Mouse (Mus musculus) testis, adult 2 months (tissue): ENCODE data around the gene Gstm1. TPM values are rescaled to one million over a fixed set of nuclear protein-coding genes. Genes with fewer than 3 reads are reported as not detected.
"Not testable (repeated sequence)": the region's sequence is repeated elsewhere in the genome, so short reads cannot be mapped to it uniquely, and the experiment has no call there.

ENCODE experiments used
- H3K27ac ChIP-seq: fragments of 200-500 bp; 2 replicates; pipeline ENCODE4 v1.5.1; 2012; ENCODE audit warnings: low read depth, low read length; ENCODE audit not compliant: control insufficient read depth, insufficient read depth
- H3K27me3 ChIP-seq: fragments of 200-500 bp; 2 replicates; pipeline ENCODE4 v1.6.1; 2012; ENCODE audit warnings: mild to moderate bottlenecking, low read length, moderate library complexity; ENCODE audit not compliant: control insufficient read depth, insufficient read depth
- H3K36me3 ChIP-seq: fragments of 200-500 bp; 2 replicates; pipeline ENCODE4 v1.6.1; 2012; ENCODE audit warnings: mild to moderate bottlenecking, low read length; ENCODE audit not compliant: control insufficient read depth, insufficient read depth
- H3K4me1 ChIP-seq: fragments of 200-500 bp; 2 replicates; pipeline ENCODE4 v1.6.1; 2012; ENCODE audit warnings: low read length; ENCODE audit not compliant: control insufficient read depth, insufficient read depth
- H3K4me3 ChIP-seq: fragments of 200-500 bp; 2 replicates; pipeline ENCODE4 v1.5.1; 2012; ENCODE audit warnings: low read depth, mild to moderate bottlenecking, low read length, moderate library complexity, mixed read lengths; ENCODE audit not compliant: control insufficient read depth
- CTCF ChIP-seq: fragments of 200-500 bp; IDR thresholded peaks from 2 replicates; pipeline ENCODE4 v1.5.1; 2012; ENCODE audit warnings: low read depth, mild to moderate bottlenecking, inconsistent platforms, low read length, moderate library complexity; ENCODE audit not compliant: control insufficient read depth, insufficient read depth, insufficient replicate concordance
- POLR2A ChIP-seq: fragments of 200-500 bp; IDR thresholded peaks from 2 replicates; pipeline ENCODE4 v1.6.1; 2012; ENCODE audit warnings: low read depth, mild to moderate bottlenecking, inconsistent platforms, low read length, moderate library complexity; ENCODE audit not compliant: control insufficient read depth
- polyA plus RNA-seq: library from polyadenylated mRNA; depleted of rRNA; stranded (reverse); fragments of >200 nt; gene quantifications from 2 replicates; pipeline ENCODE4 v1.2.3, GENCODE M21; 2012

Gene Gstm1
- polyA plus RNA-seq, 1 experiment = 702 TPM

DNA sequence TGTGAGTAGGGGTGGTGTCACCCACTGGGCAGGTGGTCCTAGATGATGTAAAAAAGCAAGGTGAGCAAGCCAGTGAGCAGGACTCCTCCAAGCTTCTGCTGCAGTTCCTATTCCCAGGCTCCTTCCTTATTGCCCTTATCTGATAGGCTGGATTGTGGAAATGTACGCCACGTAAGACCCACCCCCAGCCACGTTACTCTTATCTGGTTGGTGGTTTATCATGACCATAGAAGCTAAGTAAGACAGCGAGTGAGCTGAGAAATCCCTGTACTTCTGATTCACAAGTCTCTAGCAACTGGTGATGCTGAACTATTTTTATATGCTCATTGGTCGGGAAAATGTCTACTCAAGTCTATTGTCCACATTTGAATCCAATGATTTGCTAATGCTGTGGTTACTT, 8.3 kb upstream of the Gstm1 start:
- peaks cover 3% of the 10 kb centered on the region; the same call in 1 of the 2 replicates for H3K4me1 ChIP-seq
- H3K4me3 ChIP-seq = no peak overlapping the region
- no peaks in the 10 kb centered on the region for H3K27me3 ChIP-seq
- no peaks in the 10 kb centered on the region for H3K36me3 ChIP-seq
- H3K27ac ChIP-seq = no peak overlapping the region
- TF ChIP-seq POLR2A (no peak), CTCF (no peak)

DNA sequence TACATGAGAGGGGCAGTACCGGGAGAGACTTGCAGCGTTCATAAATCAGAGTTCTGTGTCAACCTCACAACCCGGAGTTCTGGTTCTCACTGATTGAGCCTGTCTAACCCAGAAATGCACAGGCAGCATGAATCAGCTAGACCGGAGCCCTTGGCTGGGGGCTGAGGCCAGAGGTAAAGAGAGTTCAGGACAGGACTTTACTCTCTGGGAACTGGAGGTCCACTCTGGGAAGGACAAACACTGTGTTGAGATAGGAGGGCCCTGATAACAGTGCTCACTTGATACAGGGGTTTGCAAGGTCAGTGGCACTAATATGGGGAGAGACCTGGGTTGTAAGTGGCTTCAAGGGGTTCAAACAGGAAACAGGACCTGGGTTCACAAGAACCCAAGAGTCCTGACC, 7.5 kb upstream of the Gstm1 start:
- no peaks in the 10 kb centered on the region for H3K36me3 ChIP-seq
- no peaks in the 10 kb centered on the region for H3K27me3 ChIP-seq
- no peak overlapping the region for H3K4me3 ChIP-seq
- no peak for TF ChIP-seq CTCF
- TF ChIP-seq POLR2A = no peak
- H3K27ac ChIP-seq = no peak overlapping the region; the same call in 1 of the 2 replicates
- H3K4me1 ChIP-seq = peaks cover 3% of the 10 kb centered on the region; the same call in 1 of the 2 replicates

GRCm38 (mm10) chr3:108022650-108023049, 4.9 kb upstream of the Gstm1 start:
- H3K27ac ChIP-seq = no peak overlapping the region
- no peaks in the 10 kb centered on the region for H3K27me3 ChIP-seq
- H3K4me3 ChIP-seq = no peak overlapping the region
- peaks cover 6% of the 10 kb centered on the region; the same call in 1 of the 2 replicates for H3K4me1 ChIP-seq
- H3K36me3 ChIP-seq = no peaks in the 10 kb centered on the region
- TF ChIP-seq CTCF = no peak
- TF ChIP-seq POLR2A = no peak

DNA sequence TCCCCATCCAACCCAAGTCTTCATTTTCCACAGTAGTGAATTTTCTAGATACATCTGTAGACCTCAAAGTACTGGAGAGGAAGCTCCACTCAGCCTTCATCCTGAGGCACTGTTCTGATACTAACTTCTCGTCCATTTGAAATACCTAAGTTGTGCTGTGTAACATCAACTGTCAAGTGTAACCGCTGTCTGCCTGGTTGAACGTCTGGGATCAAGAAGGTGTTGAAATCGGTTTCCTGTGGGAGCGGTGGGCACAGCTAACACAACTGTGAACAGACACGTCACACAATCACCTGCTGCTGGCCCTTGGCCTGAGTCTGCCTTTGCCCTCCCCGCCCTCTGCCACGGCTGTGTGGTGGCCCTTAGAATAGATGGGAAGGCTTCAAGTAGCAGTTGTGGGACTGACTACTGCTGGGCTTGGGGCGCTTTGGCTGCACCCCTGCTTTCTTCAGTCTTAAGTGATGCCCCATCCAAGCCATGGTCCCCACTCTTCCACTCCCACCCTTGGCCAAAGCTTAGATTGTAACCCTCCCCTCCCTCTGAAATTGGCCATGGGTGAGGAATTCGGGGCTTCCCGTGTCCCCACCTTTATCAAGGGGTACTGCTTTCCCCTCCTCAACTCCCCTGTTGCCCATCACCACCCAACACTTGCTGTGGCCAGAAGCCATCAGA, 2.7 kb upstream of the Gstm1 start:
- H3K27me3 ChIP-seq, H3K36me3 ChIP-seq, H3K4me3 ChIP-seq, H3K27ac ChIP-seq: not testable (repeated sequence)
- peaks cover 11% of the 10 kb centered on the region for H3K4me1 ChIP-seq

- H3K27me3 ChIP-seq, H3K27ac ChIP-seq, H3K36me3 ChIP-seq, H3K4me1 ChIP-seq, H3K4me3 ChIP-seq: not testable (repeated sequence)
Observed at GRCm38 (mm10) chr3:108019226-108019625, 1.5 kb upstream of the Gstm1 start.

- Histone ChIP-seq H3K27me3 (no peaks in the 10 kb centered on the region), H3K4me3 (peak overlapping the region; percentile 89), H3K4me1 (peaks cover 8% of the 10 kb centered on the region), H3K36me3 (no peaks in the 10 kb centered on the region), H3K27ac (peak overlapping the region; percentile 90)
- no peak for TF ChIP-seq CTCF
- TF ChIP-seq POLR2A = no peak
Observed at GRCm38 (mm10) chr3:108018190-108018820, 532 bp upstream of the Gstm1 start.

DNA sequence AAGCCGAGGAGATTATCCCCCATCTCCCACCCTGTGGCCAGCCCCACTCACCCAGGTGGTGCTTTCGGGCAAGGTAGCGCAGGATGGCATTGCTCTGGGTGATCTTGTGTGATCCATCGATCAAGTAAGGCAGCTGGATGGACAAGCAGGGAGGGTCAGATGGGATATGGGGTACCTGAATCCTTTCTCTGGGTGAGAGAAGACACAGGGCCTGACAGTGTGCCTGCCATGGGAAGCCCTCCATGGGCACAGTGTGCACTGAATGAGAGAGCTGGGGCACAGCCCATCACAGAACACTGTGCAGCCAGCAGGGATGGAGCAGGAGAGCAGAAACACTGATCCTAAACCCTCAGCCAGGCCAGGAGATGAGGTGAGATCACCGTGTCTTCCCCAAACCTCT, 1.3 kb downstream of the Gstm1 start:
- peak overlapping the region; percentile 93 for H3K27ac ChIP-seq

GRCm38 (mm10) chr3:108014974-108015346, 2.8 kb downstream of the Gstm1 start:
- Histone ChIP-seq H3K36me3 (no peaks in the 10 kb centered on the region), H3K27me3 (no peaks in the 10 kb centered on the region), H3K4me3 (peak overlapping the region; percentile 23), H3K4me1 (peaks cover 8% of the 10 kb centered on the region), H3K27ac (peak overlapping the region; percentile 32; the same call in 1 of the 2 replicates)
- TF ChIP-seq CTCF (no peak), POLR2A (no peak)

More for the DNA sequence above, 1.3 kb downstream of the Gstm1 start:
- not testable (repeated sequence) for H3K36me3 ChIP-seq, H3K27me3 ChIP-seq, H3K4me1 ChIP-seq
- H3K4me3 ChIP-seq = peak overlapping the region; percentile 89
